Mouse (Mus musculus) megakaryocyte progenitor cell, adult 5-6 weeks (primary cell): Measurements from ENCODE around the gene Gm11168. TPM values are rescaled to one million over a fixed set of nuclear protein-coding genes. Genes with fewer than 3 reads are reported as not detected.
"Not testable (repeated sequence)": the region's sequence is repeated elsewhere in the genome, so short reads cannot be mapped to it uniquely, and the experiment has no call there.

Source experiments
- ATAC-seq: replicated peaks from 2 replicates; pipeline ENCODE4 v1.8.0; 2016; ENCODE audit warnings: mild to moderate bottlenecking, moderate TSS enrichment, inconsistent platforms; ENCODE audit not compliant: poor library complexity
- total RNA-seq, 2 experiments: library from RNA; stranded (forward) in 1 of 2; stranded (reverse) in 1 of 2; fragments of 157-497, 149-512 nt in 1 of 2; fragments of 200-1000 nt in 1 of 2; gene quantifications; 2 replicates each; pipeline versions ENCODE4 v1.2.3 to v1.2.4; 2015 to 2017

The Gm11168 gene
- total RNA-seq, 2 experiments from 2014 or later, result not detected

DNA sequence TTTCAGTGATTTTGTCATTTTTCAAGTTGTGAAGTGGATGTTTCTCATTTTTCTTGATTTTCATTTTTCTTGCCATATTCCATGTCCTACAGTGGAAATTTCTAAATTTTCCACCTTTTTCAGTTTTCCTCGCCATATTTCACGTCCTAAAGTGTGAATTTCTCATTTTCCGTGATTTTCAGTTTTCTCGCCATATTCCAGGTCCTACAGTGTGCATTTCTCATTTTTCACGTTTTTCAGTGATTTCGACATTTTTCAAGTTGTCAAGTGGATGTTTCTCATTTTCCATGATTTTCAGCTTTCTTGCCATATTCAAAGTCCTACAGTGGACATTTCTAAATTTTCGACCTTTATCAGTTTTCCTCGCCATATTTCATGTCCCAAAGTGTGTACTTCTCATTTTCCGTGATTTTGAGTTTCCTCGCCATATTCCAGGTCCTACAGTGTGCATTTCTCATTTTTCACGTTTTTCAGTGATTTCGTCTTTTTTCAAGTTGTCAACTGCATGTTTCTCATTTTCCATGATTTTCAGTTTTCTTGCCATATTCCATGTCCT is 21.8 kb downstream of the Gm11168 start, which contains the start of gene Gm10717:
TSS of gene Gm10717 (plus strand) at position 506 of the 556 bp plus-strand sequence.
- ATAC-seq, result not testable (repeated sequence)

DNA sequence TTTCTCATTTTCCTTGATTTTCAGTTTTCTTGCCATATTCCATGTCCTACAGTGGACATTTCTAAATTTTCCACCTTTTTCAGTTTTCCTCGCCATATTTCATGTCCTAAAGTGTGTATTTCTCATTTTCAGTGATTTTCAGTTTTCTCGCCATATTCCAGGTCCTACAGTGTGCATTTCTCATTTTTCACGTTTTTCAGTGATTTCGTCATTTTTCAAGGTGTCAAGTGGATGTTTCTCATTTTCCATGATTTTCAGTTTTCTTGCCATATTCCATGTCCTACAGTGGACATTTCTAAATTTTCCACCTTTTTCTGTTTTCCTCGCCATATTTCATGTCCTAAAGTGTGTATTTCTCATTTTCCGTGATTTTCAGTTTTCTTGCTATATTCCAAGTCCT is 22.5 kb downstream of the Gm11168 start:
- not testable (repeated sequence) for ATAC-seq

DNA sequence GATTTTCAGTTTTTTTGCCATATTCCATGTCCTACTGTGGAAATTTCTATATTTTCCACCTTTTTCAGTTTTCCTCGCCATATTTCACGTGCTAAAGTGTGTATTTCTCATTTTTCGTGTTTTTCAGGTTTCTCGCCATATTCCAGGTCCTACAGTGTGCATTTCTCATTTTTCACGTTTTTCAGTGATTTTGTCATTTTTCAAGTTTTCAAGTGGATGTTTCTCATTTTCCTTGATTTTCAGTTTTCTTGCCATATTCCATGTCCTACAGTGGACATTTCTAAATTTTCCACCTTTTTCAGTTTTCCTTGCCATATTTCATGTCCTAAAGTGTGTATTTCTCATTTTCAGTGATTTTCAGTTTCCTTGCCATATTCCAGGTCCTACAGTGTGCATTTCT is 23.0 kb downstream of the Gm11168 start:
- not testable (repeated sequence) for ATAC-seq

DNA sequence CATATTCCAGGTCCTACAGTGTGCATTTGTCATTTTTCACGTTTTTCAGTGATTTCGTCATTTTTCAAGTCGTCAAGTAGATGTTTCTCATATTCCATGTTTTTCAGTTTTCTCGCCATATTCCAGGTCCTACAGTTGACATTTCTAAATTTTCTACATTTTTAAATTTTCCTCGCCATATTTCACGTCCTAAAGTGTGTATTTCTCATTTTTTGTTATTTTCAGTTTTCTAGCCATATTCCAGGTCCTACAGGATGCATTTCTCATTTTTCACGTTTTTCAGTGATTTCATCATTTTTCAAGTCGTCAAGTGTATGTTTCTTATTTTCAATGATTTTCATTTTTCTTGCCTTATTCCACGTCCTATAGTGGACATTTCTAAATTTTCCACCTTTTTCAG is 23.6 kb downstream of the Gm11168 start:
- not testable (repeated sequence) for ATAC-seq

- ATAC-seq, result not testable (repeated sequence)
These were observed 24.1 kb downstream of the Gm11168 start for GRCm38 (mm10) chr9:3027200-3027599.

DNA sequence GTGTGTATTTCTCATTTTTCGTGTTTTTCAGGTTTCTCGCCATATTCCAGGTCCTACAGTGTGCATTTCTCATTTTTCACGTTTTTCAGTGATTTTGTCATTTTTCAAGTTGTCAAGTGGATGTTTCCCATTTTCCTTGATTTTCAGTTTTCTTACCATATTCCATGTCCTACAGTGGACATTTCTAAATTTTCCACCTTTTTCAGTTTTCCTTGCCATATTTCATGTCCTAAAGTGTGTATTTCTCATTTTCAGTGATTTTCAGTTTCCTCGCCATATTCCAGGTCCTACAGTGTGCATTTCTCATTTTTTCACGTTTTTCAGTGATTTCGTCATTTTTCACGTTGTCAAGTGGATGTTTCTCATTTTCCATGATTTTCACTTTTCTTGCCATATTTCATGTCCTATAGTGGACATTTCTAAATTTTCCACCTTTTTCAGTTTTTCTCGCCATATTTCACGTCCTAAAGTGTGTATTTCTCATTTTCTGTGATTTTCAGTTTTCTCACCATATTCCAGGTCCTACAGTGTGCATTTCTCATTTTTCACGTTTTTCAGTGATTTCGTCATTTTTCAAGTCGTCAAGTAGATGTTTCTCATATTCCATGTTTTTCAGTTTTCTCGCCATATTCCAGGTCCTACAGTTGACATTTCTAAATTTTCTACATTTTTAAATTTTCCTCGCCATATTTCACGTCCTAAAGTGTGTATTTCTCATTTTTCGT is 26.3 kb downstream of the Gm11168 start:
- ATAC-seq, result not testable (repeated sequence)

GRCm38 (mm10) chr9:3030677-3031318 is 27.7 kb downstream of the Gm11168 start:
- ATAC-seq, result not testable (repeated sequence)

- ATAC-seq, result not testable (repeated sequence)
These were observed 31.2 kb downstream of the Gm11168 start, which contains the start of gene Gm17535 for GRCm38 (mm10) chr9:3034299-3034698. Gene Gm17535 (plus strand): TSS chr9:3034599.

DNA sequence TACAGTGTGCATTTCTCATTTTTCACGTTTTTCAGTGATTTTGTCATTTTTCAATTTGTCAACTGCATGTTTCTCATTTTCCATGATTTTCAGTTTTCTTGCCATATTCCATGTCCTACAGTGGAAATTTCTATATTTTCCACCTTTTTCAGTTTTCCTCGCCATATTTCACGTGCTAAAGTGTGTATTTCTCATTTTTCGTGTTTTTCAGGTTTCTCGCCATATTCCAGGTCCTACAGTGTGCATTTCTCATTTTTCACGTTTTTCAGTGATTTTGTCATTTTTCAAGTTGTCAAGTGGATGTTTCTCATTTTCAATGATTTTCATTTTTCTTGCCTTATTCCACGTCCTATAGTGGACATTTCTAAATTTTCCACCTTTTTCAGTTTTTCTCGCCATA is 33.4 kb downstream of the Gm11168 start, which contains the start of gene Gm10715:
TSS of gene Gm10715 (plus strand) at position 301 of the 400 bp plus-strand sequence.
- ATAC-seq, result not testable (repeated sequence)

DNA sequence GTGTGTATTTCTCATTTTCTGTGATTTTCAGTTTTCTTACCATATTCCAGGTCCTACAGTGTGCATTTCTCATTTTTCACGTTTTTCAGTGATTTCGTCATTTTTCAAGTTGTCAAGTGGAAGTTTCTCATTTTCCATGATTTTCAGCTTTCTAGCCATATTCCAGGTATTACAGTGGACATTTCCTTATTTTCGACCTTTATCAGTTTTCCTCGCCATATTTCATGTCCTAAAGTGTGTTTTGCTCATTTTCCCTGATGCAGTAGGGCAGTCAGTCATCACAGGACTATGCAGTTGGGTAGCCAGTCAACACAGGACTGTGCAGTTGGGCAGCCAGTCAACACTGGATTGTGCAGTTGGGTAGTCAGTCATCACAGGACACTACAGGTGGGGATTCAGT is 35.0 kb downstream of the Gm11168 start:
- ATAC-seq, result not testable (repeated sequence)

Other genes starting within 250 kb of the Gm11168 start
- gene Gm10722, start 2.4 kb upstream of the Gm11168 start, total RNA-seq (2015), result not detected in 2 replicates
- not detected in 2 replicates for gene Gm10722, start 2.4 kb upstream of the Gm11168 start, total RNA-seq (2017)
- not detected in 2 replicates for gene Gm10721, start 9.8 kb downstream of the Gm11168 start, total RNA-seq (2015)
- gene Gm10721, start 9.8 kb downstream of the Gm11168 start, total RNA-seq (2017), result 1.0 TPM in 1 of 2 replicates, not detected in the other
- not detected in 2 replicates for gene Gm10720, start 12.3 kb downstream of the Gm11168 start, total RNA-seq (2015)
- gene Gm10720, start 12.3 kb downstream of the Gm11168 start, total RNA-seq (2017), result not detected in 2 replicates
- gene Gm10719, start 14.1 kb downstream of the Gm11168 start, total RNA-seq (2015), result not detected in 2 replicates
- gene Gm10719, start 14.1 kb downstream of the Gm11168 start, total RNA-seq (2017), result 0.91 and 1.0 TPM in 2 replicates
- gene Gm10718, start 20.2 kb downstream of the Gm11168 start, total RNA-seq (2015), result not detected in 2 replicates
- gene Gm10718, start 20.2 kb downstream of the Gm11168 start, total RNA-seq (2017), result 0.50 TPM in 1 of 2 replicates, not detected in the other
- gene Gm10717, start 22.1 kb downstream of the Gm11168 start, total RNA-seq (2015), result not detected in 2 replicates
- 0.51 TPM in 1 of 2 replicates, not detected in the other for gene Gm10717, start 22.1 kb downstream of the Gm11168 start, total RNA-seq (2017)
- gene Gm17535, start 31.3 kb downstream of the Gm11168 start, total RNA-seq (2015), result not detected in 2 replicates
- 0.37 TPM in 1 of 2 replicates, not detected in the other for gene Gm17535, start 31.3 kb downstream of the Gm11168 start, total RNA-seq (2017)
- not detected in 2 replicates for gene Gm10715, start 33.5 kb downstream of the Gm11168 start, total RNA-seq (2015)
- not detected in 2 replicates for gene Gm10715, start 33.5 kb downstream of the Gm11168 start, total RNA-seq (2017)